Mouse (Mus musculus) myocyte (in vitro differentiated cells): ENCODE data around the gene Sec61a1.

Source experiments
- E2F4 ChIP-seq: IDR thresholded peaks from one replicate; pipeline ENCODE4 v1.6.1; 2011; ENCODE audit warnings: mild to moderate bottlenecking, control low read depth, moderate library complexity; ENCODE audit not compliant: insufficient read depth
- MAX ChIP-seq: IDR thresholded peaks from one replicate; pipeline ENCODE4 v1.6.1; 2011; ENCODE audit warnings: low read depth, mild to moderate bottlenecking, control low read depth
- MYOD1 ChIP-seq, 3 experiments: IDR thresholded peaks; one replicate each; pipeline ENCODE4 v1.6.1; 2011; ENCODE audit warnings: control low read depth in 2 of 3, low read depth in 2 of 3, mild to moderate bottlenecking in 2 of 3, moderate library complexity in 1 of 3; ENCODE audit not compliant: insufficient read length in 2 of 3, control insufficient read depth in 1 of 3
- MYOG ChIP-seq, 3 experiments: IDR thresholded peaks; one replicate each; pipeline ENCODE4 v1.6.1; 2011; ENCODE audit warnings: control low read depth in 2 of 3, low read depth in 2 of 3, mild to moderate bottlenecking in 2 of 3; ENCODE audit not compliant: insufficient read length in 2 of 3, control insufficient read depth in 1 of 3, insufficient read depth in 1 of 3
- POLR2A ChIP-seq: IDR thresholded peaks from one replicate; pipeline ENCODE4 v1.6.1; 2011; ENCODE audit warnings: low read depth, mild to moderate bottlenecking, control low read depth, moderate library complexity; ENCODE audit not compliant: insufficient read length
- POLR2AphosphoS2 ChIP-seq: IDR thresholded peaks from one replicate; pipeline ENCODE4 v1.6.1; 2011; ENCODE audit warnings: low read depth, control low read depth; ENCODE audit not compliant: insufficient read length
- REST ChIP-seq: IDR thresholded peaks from one replicate; pipeline ENCODE4 v1.6.1; 2011; ENCODE audit warnings: mild to moderate bottlenecking, control low read depth, moderate library complexity; ENCODE audit not compliant: insufficient read depth, insufficient read length
- SRF ChIP-seq: IDR thresholded peaks from one replicate; pipeline ENCODE4 v1.6.1; 2011; ENCODE audit warnings: low read depth; ENCODE audit not compliant: control insufficient read depth, insufficient read length
- TCF12 ChIP-seq: IDR thresholded peaks from one replicate; pipeline ENCODE4 v1.6.1; 2011; ENCODE audit warnings: mild to moderate bottlenecking, control low read depth; ENCODE audit not compliant: poor library complexity, insufficient read depth, severe bottlenecking
- USF1 ChIP-seq: IDR thresholded peaks from one replicate; pipeline ENCODE4 v1.6.1; 2011; ENCODE audit warnings: low read depth, mild to moderate bottlenecking, control low read depth, moderate library complexity

DNA sequence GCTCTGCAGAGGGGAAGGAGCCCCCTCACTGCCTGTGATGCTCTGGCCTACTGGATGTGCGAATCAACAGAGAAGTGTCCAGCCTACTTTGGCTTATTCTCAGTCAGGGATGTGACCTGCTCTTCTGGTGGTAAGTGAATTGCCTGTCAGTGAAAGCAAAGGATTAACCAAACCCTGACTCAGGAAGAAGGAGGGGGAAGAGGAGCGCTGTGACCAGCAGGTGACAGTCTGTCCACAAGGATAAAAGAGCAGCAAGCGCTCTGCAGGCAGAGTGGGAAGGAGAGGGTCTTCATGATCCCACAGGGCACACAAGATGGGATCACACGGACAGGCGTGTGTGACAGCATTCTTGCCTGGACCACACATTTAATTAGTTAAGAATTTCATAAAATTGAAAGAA, 41.0 kb upstream of the Sec61a1 start:
- no peak for TF ChIP-seq MYOG (IDR thresholded peaks at IDR 0.05; ENCODE audit: control insufficient read depth in 1 of 3, insufficient read depth in 1 of 3, insufficient read length in 2 of 3, low read depth in 2 of 3)
- TF ChIP-seq MYOD1 (IDR thresholded peaks at IDR 0.05; ENCODE audit: control insufficient read depth in 1 of 3, insufficient read length in 2 of 3, low read depth in 2 of 3): no peak
- no peak for TF ChIP-seq POLR2A
- no peak for TF ChIP-seq TCF12
- TF ChIP-seq MAX: no peak
- TF ChIP-seq REST: no peak
- TF ChIP-seq USF1: no peak
- TF ChIP-seq E2F4: no peak
- no peak for TF ChIP-seq SRF
- TF ChIP-seq POLR2AphosphoS2: no peak
